Mouse (Mus musculus): ENCODE results near the gene Map3k21. TPM values are rescaled to one million over a fixed set of nuclear protein-coding genes. Genes with fewer than 3 reads are reported as not detected.

The Map3k21 gene
- 2.1 TPM for polyA plus RNA-seq (2014; fragmentation: Illumina TruSeq; extraction: RNeasy Lipid Tissue Mini Kit (QIAGEN cat#74804); ENCODE audit: low read depth, low replicate concordance)

DNA sequence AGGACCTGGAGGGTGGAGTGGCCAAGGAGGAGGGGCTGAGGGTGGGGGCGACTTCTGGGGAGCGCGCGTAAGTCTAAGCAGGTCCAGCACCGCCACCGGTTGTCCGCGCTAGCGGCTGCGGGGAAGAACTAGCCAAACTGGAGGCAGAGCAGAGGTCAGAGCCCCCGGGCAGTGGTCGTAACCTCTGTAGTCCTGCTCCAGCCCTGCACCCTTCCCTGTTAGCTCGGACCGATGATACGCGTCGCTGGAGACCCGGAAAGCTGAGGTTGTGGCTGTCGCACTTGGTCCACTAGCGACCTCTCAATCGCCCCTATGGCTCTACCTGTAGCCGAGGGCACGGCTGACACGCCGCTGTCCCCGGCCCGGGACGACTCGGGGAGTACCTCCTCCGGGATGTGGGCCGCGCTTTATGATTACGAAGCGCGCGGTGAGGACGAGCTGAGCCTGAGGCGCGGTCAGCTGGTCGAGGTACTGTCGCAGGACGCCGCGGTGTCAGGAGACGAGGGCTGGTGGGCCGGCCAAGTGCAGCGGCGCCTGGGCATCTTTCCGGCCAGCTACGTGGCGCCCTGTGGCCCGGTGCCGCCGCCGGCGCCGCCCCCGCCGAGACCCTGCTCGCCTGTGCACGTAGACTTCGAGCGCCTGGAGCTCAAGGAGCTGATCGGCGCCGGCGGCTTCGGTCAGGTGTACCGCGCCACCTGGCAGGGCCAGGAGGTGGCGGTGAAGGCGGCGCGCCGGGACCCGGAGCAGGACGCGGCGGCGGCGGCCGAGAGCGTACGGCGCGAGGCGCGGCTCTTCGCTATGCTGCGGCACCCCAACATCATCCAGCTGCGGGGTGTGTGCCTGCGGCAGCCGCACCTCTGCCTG, at the start of gene Map3k21:
Map3k21 (plus strand) TSS at position 86 of the 864 bp plus-strand sequence.

DNA sequence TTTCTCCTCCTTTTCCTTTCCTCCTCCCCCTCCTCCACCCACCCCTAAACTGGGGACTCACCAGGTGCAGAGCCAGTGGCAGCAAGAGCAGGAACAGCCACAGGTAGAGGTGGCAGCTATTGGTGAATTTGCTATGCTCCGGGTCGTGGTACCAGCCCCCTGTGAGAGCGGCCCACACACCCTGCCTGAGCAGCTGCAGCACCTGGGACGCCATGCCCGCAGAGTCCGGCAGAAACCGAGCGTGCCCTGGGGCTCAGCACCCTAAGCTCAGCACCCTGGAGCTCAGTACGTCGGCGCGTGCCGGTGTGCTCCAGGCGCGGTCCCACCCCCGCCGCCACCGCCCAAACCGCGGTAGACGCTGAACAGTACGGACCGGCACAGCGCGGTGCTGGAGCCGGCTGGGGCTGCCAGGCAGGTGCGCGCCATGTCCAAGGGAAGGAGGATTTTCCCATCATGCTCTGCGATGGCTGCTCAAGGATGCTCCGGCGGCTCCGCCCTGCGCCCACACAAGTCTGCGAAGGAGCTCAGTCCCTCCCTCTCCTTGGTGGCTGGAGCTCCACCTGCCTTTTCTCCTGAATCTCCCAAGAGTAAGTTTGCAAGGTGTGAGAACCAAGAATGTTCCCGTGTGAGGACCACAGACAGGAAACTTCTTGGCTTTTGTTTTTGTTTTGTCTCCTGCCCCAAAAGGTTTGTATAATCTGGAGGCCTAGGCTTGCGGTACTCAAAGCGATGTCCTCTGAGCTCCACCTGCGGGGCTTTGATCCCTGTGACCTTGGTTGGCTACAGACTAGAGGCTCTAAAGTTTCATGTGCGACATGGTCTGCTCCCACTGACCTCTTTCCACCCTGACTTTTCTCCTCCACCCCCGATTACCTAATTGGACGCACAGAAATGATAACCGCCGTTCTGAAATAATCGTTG, 12.1 kb upstream of the Map3k21 start, which contains the start of gene Pcnx2:
Pcnx2 (minus strand) TSS at position 450 of the 921 bp plus-strand sequence.

DNA sequence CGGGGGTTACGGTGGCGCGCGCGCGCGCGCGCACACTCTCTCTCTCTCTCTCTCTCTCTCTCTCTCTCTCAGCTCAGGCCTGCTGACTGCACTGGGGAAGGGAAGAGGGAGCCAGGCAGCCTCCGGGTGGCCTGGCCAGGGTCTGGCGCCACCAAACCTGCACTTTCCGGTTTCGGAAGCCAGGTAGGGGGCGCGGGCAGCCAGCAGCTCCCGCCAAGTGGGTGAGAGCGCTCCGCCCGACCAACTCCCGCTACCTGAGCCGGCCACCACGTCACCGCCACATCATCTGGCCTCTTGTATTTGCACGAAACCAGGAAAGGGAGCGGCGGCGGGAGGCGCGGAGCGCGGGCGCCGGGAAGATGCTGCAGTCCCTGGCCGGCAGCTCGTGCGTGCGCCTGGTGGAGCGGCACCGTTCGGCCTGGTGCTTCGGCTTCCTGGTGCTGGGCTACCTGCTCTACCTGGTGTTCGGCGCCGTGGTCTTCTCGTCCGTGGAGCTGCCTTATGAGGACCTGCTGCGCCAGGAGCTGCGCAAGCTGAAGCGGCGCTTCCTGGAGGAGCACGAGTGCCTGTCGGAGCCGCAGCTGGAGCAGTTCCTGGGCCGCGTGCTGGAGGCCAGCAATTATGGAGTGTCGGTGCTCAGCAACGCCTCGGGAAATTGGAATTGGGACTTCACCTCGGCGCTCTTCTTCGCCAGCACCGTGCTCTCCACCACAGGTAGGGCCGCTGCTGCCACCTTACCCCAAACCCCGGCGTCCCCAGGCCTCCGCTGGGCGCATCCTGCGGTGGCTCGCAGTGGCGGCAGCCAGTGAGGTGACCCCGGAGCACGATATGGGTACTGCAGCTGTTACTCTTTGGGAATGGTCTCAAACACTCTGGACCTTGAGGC, 85.1 kb downstream of the Map3k21 start, which contains the start of gene Kcnk1:
Kcnk1 (plus strand) TSS at position 70 of the 886 bp plus-strand sequence.

Other genes starting within 250 kb of the Map3k21 start
- gene Map10, start 240.6 kb upstream of the Map3k21 start, polyA plus RNA-seq (2014; fragmentation: Illumina TruSeq; extraction: RNeasy Lipid Tissue Mini Kit (QIAGEN cat#74804); ENCODE audit: low read depth, low replicate concordance): 0.74 TPM
- 4.9 TPM for gene Ntpcr, start 180.5 kb upstream of the Map3k21 start, polyA plus RNA-seq (2014; fragmentation: Illumina TruSeq; extraction: RNeasy Lipid Tissue Mini Kit (QIAGEN cat#74804); ENCODE audit: low read depth, low replicate concordance)
- gene Pcnx2, start 12.1 kb upstream of the Map3k21 start, polyA plus RNA-seq (2014; fragmentation: Illumina TruSeq; extraction: RNeasy Lipid Tissue Mini Kit (QIAGEN cat#74804); ENCODE audit: low read depth, low replicate concordance): not detected
- 0.56 TPM for gene Kcnk1, start 84.7 kb downstream of the Map3k21 start, polyA plus RNA-seq (2014; fragmentation: Illumina TruSeq; extraction: RNeasy Lipid Tissue Mini Kit (QIAGEN cat#74804); ENCODE audit: low read depth, low replicate concordance)